Mouse (Mus musculus) lung, adult 2 months (tissue): ENCODE measurements around the gene Rnf34.

Experiments used
- CTCF ChIP-seq: fragments of 200-500 bp; IDR thresholded peaks from 2 replicates; pipeline ENCODE4 v1.5.1; 2011; ENCODE audit warnings: mild to moderate bottlenecking, low read length, control low read depth; ENCODE audit not compliant: insufficient read depth
- POLR2A ChIP-seq: fragments of 200-500 bp; IDR thresholded peaks from 2 replicates; pipeline ENCODE4 v1.6.1; 2011; ENCODE audit warnings: low read depth, mild to moderate bottlenecking, control low read depth, low read length, borderline replicate concordance; ENCODE audit errors: extremely low read depth

GRCm38 (mm10) chr5:122916147-122916546, 66.3 kb downstream of the Rnf34 start:
- no peak for TF ChIP-seq POLR2A
- no peak for TF ChIP-seq CTCF
